Mouse (Mus musculus) thymus, postnatal 10 days (tissue): Measurements from ENCODE around the gene Crb3.
A peak's percentile ranks its signal among the peaks of the same experiment; 100 is the strongest.

Experiments used
- DNase-seq, 2 experiments: peaks; one replicate each; pipeline ENCODE4 v3.0.0; 2021; ENCODE audit warnings: low spot score in 2 of 2

Crb3 gene

DNA sequence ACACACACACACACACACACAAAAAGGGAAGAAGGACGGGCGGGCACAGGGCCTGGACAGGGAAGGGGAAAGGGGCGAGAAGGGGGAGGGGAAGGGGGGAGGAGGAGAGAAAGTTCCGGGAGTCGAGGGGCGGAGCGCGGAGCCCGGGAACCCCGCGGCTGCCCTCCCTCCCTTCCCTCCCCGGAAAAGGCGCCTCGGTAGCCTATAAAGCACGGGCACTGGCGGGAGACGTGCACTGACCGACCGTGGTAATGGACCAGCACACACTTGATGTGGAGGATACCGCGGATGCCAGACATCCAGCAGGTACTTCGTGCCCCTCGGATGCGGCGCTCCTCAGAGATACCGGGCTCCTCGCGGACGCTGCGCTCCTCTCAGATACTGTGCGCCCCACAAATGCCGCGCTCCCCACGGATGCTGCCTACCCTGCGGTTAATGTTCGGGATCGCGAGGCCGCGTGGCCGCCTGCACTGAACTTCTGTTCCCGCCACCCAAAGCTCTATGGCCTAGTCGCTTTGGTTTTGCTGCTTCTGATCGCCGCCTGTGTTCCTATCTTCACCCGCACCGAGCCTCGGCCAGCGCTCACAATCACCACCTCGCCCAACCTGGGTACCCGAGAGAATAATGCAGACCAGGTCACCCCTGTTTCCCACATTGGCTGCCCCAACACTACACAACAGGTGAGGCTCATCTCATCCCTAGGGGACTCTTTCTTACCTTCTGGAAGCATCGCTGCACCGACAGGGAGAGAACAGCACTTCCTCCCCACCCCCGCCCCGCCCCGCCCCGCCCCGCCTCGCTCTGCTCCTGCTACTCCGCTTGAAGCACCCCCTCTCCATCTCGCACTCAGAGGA lies 46.5 kb downstream of the Crb3 start, which contains the start of gene Tnfsf9:
Tnfsf9 (plus strand) TSS at position 145 of the 854 bp plus-strand sequence.
- DNase-seq, result peak in 1 of 2 experiments; percentile 12

DNA sequence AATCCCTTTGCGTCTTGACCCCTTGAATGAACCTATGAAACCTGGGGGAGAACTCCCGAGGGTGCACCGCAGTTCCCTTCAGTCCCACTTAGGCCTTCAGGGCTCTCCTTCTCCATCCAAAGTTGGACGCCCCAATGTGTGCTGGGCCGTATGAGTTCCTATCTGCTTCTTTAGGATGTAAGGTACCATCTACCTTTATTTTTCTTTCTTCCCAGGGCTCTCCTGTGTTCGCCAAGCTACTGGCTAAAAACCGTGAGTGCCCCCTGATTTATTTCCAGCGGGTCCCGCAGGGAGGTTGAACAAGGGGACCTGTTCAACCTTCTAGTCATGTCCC lies 47.1 kb downstream of the Crb3 start:
- no peak for DNase-seq

DNA sequence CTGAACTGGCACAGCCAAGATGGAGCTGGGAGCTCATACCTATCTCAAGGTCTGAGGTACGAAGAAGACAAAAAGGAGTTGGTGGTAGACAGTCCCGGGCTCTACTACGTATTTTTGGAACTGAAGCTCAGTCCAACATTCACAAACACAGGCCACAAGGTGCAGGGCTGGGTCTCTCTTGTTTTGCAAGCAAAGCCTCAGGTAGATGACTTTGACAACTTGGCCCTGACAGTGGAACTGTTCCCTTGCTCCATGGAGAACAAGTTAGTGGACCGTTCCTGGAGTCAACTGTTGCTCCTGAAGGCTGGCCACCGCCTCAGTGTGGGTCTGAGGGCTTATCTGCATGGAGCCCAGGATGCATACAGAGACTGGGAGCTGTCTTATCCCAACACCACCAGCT lies 48.2 kb downstream of the Crb3 start:
- no peak for DNase-seq

DNA sequence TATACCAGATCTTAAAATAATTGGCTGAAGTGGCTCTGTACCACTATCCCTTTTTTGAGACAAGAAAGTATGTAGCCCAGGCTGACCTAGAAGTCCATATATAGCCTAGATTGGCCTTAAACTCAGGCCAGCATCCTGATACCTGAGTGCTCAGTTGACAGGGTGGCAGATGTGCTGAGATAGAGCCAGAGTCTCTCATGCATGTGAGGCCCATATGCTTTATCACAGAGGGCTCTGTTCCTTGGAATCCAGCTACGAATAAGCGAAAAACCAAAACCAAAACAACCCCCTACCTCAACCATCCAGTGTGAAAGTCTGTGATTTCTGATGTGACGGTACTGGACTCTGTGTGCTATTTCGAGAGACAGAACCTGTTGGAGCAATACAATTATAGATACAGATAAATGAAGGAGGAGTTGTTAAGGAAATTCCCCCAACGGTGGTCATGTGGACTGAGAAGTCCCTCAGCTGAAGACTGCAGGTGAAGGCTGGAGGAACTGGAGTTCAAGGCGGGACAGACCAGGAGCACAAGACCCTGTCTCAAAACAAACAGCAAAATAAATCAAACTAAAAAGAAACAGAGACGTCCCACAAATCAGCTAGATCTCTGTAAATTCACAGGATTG lies 49.2 kb downstream of the Crb3 start:
- no peak for DNase-seq

DNA sequence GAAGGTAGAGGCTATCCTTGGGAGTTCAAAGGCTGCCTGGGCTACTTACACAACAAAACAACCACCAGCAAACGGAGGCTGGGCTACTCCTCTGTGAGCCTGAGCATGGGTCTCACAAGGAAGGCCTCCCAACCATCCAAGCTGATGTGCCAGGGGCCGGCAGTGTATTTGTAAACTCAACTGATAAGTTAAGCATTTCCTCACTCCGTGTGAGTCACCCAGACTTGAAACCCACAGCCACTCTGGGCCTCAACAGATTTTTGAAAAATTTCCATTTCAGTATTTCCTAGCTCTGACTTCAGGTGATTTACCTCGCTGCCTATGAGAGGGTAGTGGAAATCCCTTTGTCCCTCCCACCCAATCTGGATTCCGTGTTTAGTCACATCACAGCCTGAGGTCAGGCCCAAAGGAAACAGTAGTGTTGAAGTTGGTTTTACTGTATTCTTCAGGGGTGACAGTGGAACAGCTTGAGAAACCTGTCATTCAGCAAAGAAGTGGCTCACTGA lies 49.8 kb downstream of the Crb3 start:
- no peak for DNase-seq

DNA sequence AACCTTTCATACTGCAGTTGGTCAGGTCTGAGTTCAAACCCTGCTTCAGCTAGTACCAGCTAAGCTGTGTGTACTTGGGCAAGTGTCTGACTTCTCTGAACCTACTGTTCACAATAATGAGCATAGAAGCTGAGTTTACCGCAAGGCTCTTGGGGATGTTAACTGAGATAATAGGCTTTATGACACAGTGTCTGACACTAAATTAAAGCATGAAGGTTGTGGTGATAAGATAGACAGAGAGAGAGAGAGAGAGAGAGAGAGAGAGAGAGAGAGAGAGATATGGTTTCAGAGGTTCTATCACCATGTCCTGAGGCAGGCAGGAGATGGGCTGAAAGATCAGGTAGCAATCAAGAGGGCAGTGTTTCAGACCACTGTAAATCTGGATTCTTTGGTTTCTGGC lies 51.1 kb downstream of the Crb3 start:
- DNase-seq, result no peak

DNA sequence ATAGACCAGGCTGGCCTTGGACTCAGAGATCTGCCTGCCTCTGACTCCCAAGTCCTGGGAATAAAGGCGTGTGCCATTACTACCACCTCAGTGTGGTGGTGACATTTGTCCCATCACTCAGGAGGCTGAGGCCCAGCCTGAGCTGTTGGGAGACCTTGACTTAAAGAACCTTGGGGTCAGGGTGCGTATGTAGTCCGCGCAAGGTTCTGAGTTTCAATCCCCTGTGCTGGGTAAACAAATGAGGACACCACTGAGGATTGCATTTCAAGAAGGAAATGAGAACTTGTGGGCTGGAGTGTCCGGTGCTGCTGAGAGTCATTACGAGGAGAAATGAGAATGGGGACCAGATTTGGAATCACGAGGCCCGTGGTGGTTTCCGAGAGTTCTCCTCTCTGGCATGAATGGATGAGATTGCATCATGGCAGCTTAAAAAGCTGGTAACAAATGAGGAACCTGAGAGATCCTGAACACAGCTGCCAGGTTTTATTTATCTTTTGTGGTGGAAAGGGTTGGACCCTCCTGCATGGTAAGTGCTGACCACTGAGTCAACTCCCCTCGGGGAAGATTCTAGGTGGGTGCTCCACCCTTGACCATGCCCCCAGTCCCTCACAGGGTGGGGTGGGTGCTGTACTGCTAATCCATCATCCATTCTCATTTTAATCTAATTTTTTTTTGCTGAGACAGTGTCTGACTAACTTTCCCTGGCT lies 54.0 kb downstream of the Crb3 start:
- no peak for DNase-seq
